Mouse (Mus musculus): ENCODE results near the gene St8sia1.
"Not testable (repeated sequence)": the region's sequence is repeated elsewhere in the genome, so short reads cannot be mapped to it uniquely, and the experiment has no call there.

Gene St8sia1

DNA sequence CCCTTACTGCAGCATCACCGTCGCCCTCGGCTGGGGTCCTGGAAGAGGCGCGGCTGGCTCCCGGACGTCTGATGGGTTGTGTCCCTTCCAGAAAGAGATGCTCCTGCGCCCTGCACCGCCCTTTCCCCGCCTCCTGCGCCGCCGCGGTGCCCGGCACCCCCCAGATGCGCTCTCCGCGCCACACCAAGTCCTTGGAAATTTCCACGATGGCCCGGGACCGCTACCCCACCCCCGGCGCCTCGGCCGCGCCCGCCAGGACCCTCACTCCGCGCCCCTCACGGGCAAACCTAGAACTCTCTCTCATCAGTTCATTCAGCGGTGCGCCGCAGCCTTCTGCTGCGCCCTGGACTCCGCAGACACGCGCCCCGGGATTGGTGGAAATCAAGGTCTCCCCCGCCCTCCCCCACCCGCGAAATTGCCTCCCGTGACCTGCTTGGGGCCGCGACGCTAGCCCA is at the start of gene St8sia1:
Gene St8sia1, minus strand, starts transcription at position 377 of the 455 bp plus-strand sequence.
- peak; percentile 71 for DNase-seq (ENCODE audit: low spot score)

DNA sequence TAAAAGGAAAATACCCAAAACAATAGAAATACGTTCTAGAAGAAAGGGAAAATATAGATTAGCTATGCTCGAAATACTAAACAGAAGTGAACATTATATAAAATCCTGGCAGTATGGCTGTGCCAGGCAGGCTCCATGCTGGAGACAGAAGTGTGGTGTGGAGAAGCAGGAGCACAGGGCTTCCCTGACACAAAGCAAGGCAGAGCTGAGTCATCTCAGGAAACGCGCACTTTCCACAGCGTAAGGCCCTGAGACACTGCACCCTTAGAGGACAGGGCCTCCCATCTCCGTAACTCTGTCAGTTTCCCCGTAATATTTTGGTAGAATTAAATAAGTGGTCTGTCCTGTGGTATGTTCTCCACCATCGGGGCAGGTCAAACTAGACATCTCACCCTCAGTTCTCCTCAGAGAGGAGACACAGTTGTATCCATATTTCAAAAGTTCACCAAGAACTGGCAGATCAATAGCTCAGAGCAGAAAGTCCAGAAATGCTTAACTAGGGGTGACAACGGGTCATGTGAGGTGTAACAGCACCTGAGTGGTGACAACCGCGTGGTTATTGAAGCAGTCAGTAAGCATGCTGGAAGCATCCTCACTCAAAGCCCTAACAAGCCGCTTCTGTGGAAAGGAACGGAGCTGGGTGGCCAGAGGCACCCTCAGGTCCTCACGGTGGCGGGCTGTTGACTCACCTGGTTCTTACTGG is 48.4 kb upstream of the St8sia1 start:
- DNase-seq (ENCODE audit: low spot score), result no peak

DNA sequence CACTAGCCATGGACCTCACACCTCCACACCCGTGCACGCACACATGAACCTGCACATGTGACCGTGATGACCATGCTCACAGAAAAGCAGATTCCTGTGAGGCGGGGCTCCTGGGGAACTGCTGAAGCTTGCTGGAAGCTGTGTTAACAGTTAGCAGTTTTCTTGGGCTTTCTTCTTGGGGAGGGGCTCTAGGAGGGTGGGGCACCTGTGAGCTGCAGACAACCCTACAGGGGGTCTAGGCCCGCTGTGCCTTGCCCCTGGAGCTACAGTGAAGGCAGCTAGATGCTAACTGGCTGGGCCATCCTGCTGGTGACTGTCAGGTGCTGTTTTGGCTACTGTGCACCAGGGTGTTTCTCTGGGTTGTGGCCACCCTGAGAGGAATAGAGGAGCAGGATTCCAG is 44.6 kb upstream of the St8sia1 start:
- DNase-seq (ENCODE audit: low spot score), result no peak

GRCm38 (mm10) chr6:143005209-143005608 is 41.0 kb upstream of the St8sia1 start:
- not testable (repeated sequence) for DNase-seq (ENCODE audit: low spot score)

GRCm38 (mm10) chr6:143004801-143005200 is 40.5 kb upstream of the St8sia1 start:
- DNase-seq (ENCODE audit: low spot score), result no peak

DNA sequence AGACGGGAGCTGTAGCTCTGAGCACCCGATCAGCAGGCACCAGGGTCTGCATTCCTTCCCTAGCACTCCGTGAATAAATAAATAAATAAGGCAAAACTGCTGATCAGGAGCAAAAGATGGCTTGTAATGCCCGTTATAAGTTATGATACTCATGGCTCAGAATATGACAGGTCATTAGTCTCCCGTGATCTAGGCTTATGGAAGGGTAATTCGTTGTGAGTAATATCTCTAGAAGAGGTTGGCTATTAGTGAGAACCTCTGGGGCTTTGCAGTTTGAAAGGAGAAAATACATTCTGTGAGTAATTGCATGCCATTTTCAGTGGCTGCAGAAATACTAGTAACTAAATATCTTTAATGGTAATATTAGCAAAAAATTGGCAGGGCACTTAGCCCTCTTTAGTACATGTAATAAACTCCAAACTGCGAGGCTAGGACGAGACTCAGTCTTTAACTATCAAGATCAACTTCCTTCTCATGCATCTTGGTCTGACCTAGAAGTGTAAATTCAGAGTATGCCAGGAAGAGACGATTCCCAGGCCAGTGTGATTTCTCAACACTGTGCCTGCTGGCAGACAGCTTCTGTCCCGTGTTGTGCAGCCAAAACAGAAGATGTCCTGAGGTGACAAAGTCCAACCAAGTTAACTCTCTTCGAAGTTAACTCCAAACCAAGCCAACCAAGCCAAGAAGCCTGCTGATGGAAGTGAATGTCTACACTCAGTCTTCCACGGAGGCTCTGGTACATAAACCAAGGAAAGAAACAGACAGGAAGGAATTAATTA is 34.2 kb upstream of the St8sia1 start:
- DNase-seq (ENCODE audit: low spot score), result no peak

- DNase-seq (ENCODE audit: low spot score), result no peak
Observed at GRCm38 (mm10) chr6:142996887-142997286, 32.6 kb upstream of the St8sia1 start.

GRCm38 (mm10) chr6:142995567-142995966 is 31.3 kb upstream of the St8sia1 start:
- no peak for DNase-seq (ENCODE audit: low spot score)

GRCm38 (mm10) chr6:142994821-142995220 is 30.6 kb upstream of the St8sia1 start:
- DNase-seq (ENCODE audit: low spot score), result no peak

GRCm38 (mm10) chr6:142993705-142994698 is 29.8 kb upstream of the St8sia1 start:
- DNase-seq (ENCODE audit: low spot score), result peak; percentile 32

DNA sequence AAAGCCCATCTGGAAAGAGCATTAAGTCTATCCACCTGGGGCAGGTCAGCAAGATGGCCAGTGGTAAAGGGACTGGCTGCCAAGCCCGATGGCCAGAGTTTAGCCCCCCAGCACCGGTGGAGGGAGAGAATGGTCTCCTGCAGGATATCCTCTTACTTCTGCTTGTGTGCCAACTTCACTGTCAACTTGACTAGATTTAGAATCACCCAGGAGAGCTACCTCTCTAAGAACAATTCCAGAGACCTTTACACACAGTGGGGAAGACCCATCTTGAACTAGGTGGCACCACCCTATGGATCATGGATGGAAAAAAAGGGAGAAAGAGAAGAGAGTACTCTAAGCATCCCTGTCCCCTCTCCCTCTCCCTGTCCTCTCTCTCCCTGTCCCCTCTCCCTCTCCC is 28.7 kb upstream of the St8sia1 start:
- DNase-seq (ENCODE audit: low spot score), result no peak

- no peak for DNase-seq (ENCODE audit: low spot score)
Observed at GRCm38 (mm10) chr6:142992099-142992498, 27.8 kb upstream of the St8sia1 start.

- no peak for DNase-seq (ENCODE audit: low spot score)
Observed at GRCm38 (mm10) chr6:142991391-142992059, 27.3 kb upstream of the St8sia1 start.

GRCm38 (mm10) chr6:142990516-142990915 is 26.3 kb upstream of the St8sia1 start:
- no peak for DNase-seq (ENCODE audit: low spot score)

GRCm38 (mm10) chr6:142989495-142989894 is 25.2 kb upstream of the St8sia1 start:
- no peak for DNase-seq (ENCODE audit: low spot score)

DNA sequence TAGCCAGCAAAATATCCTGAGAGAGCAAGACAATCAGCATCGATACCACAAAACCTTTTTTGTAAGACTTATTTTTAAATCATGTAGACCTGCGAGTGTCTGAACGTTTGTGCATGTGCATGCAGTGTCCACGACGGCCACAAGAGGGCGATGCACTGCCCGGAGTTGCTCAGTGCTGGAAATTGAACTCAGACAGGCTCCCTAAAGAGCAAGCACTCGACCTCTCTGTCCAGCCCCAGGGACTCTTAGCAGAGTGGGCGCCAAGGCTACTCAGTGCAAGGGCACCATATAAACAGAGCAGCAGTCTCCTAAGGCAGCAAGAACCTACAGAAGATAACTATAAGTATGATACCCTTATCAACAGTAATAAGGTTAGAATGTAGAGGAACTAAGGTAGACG is 24.5 kb upstream of the St8sia1 start:
- DNase-seq (ENCODE audit: low spot score), result peak; percentile 72

DNA sequence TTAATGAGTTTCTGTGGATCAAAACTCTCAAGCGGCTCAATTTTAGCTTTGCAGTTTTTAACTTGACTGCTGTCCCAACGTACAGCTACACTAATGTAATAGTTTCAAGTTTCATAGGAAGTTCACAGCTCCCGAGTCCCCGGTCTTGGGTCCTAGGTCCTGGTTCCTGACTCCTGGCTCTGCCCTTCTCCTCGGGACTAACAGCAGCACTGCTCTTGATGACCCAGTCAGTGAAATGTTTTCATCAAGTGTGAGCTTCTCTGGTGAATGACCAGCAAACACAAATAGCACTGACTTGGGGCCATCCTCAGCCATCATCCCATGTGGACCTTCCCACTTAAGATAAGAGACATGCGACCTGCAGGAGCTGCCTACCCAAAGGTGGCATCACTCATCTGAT is 24.0 kb upstream of the St8sia1 start:
- DNase-seq (ENCODE audit: low spot score), result no peak

DNA sequence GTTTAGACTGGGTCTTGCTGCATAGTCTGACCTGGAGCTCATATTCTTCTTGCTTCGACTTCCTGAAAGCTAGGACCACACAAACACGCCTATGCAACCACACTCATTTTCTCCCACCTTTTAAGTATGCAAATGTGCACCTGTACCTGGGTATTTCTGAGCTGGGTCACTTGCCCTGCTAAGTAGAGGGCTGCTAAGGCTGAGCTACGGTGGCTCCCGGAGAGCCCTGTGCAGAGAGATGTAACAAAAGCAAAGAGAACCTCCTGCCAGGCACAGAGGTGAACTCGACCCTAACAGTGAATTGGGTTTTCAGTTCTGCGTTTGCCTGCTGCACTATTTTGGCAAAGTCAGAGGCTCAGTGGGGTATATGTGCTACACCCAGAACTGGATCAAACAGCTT is 23.4 kb upstream of the St8sia1 start:
- DNase-seq (ENCODE audit: low spot score), result no peak

DNA sequence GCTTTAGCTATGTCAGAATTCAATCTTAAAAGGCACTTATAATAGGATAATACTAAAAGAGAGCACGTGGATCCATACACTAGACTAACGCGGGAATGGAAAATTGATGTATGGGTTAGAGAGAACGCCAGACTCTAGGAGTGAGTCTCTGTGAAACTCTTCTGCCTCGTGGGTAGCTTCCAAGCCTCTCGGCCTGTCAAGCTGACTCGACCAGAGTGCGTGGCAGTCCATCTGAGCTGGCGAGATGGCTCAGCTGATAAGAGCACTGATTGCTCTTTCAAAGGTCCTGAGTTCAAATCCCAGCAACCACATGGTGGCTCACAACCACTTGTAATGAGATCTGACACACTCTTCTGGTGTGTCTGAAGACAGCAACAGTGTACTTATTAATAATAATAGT is 22.5 kb upstream of the St8sia1 start:
- not testable (repeated sequence) for DNase-seq (ENCODE audit: low spot score)

DNA sequence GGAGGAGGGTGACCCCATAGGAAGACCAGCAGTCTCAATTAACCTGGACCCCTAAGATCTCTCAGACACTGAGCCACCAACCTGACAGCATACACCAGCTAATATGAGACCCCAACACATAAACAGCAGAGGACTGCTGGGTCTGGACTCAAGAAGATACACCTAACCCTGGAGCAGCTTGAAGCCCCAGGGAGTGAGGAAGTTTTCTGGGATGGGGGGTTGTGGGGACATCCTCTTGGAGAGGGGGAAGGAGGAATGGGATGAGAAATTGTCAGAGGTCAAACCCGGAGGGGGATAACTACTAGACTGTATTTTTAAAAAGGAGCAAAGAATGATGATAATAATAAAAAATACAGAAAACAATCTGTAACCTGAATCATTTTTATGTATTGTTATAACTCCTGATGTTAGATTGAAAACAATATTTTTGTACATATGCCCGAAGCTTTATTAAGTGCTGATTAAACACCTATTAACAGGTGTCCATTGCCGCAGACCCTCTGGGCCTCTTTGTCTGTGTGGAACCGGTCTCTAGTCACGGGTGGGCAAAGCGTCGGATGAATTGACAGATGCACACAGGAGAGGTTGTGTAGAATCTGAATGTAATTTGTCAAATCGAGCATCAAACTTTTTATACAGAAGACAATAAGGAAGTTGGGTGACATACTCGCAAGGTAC is 21.4 kb upstream of the St8sia1 start:
- not testable (repeated sequence) for DNase-seq (ENCODE audit: low spot score)
